Mouse (Mus musculus) heart, postnatal 14 days (tissue): ENCODE data around the gene Cd300ld2. TPM values are rescaled to one million over a fixed set of nuclear protein-coding genes. Genes with fewer than 3 reads are reported as not detected.

Source experiments
- total RNA-seq, 2 experiments: library from RNA; stranded (reverse); gene quantifications; 2 replicates each; pipeline ENCODE4 v1.2.3; 2021

Cd300ld2 gene
- total RNA-seq, 2 experiments from 2014 or later, result not detected

Other genes starting within 250 kb of the Cd300ld2 start
- under 1 TPM in 1 of 2 experiments, not detected in 1; 0.12 TPM for gene Btbd17, start 220.2 kb downstream of the Cd300ld2 start, total RNA-seq
- gene Gpr142, start 217.3 kb downstream of the Cd300ld2 start, total RNA-seq, result not detected
- gene Gprc5c, start 165.0 kb downstream of the Cd300ld2 start, total RNA-seq, result 10 to 100 TPM in 1 of 2 experiments, 1 to 10 TPM in 1; 7.4 to 10.7 TPM
- gene Cd300a, start 126.2 kb downstream of the Cd300ld2 start, total RNA-seq, result 1 to 10 TPM in 1 of 2 experiments, under 1 TPM in 1; 1.00 to 1.2 TPM
- under 1 TPM; 0.65 to 0.78 TPM for gene Cd300lb, start 81.8 kb downstream of the Cd300ld2 start, total RNA-seq
- not detected for gene Cd300c, start 47.0 kb downstream of the Cd300ld2 start, total RNA-seq
- under 1 TPM; 0.88 to 1.00 TPM for gene Cd300ld, start 26.3 kb downstream of the Cd300ld2 start, total RNA-seq
- 1 to 10 TPM; 1.5 to 2.3 TPM for gene Cd300c2, start 14.3 kb downstream of the Cd300ld2 start, total RNA-seq
- not detected for gene Cd300ld4, start 10.8 kb upstream of the Cd300ld2 start, total RNA-seq
- 1 to 10 TPM in 1 of 2 experiments, not detected in 1; 1.4 TPM for gene Cd300ld5, start 21.6 kb upstream of the Cd300ld2 start, total RNA-seq
- 1 to 10 TPM; 4.9 to 8.1 TPM for gene Cd300ld3, start 32.2 kb upstream of the Cd300ld2 start, total RNA-seq
- under 1 TPM; 0.17 to 0.20 TPM for gene Cd300e, start 46.0 kb upstream of the Cd300ld2 start, total RNA-seq
- 1 to 10 TPM in 1 of 2 experiments, under 1 TPM in 1; 1.00 to 1.3 TPM for gene Rab37, start 75.2 kb upstream of the Cd300ld2 start, total RNA-seq
- under 1 TPM; 0.46 to 0.69 TPM for gene Cd300lf, start 117.8 kb upstream of the Cd300ld2 start, total RNA-seq
- 10 to 100 TPM; 12.7 to 13.5 TPM for gene Slc9a3r1, start 147.1 kb upstream of the Cd300ld2 start, total RNA-seq
- gene Tmem104, start 171.3 kb upstream of the Cd300ld2 start, total RNA-seq, result 1 to 10 TPM; 9.5 to 9.6 TPM
- 10 to 100 TPM; 17.0 to 17.1 TPM for gene Nat9, start 171.7 kb upstream of the Cd300ld2 start, total RNA-seq